Mouse (Mus musculus) frontal cortex, postnatal 14 days (tissue): ENCODE measurements around the gene Hoxd3.
A peak's percentile ranks its signal among the peaks of the same experiment; 100 is the strongest.

Experiments
- DNase-seq, 2 experiments: peaks; one replicate each; pipeline ENCODE4 v3.0.0; 2022; ENCODE audit warnings: low spot score in 2 of 2

The Hoxd3 gene

DNA sequence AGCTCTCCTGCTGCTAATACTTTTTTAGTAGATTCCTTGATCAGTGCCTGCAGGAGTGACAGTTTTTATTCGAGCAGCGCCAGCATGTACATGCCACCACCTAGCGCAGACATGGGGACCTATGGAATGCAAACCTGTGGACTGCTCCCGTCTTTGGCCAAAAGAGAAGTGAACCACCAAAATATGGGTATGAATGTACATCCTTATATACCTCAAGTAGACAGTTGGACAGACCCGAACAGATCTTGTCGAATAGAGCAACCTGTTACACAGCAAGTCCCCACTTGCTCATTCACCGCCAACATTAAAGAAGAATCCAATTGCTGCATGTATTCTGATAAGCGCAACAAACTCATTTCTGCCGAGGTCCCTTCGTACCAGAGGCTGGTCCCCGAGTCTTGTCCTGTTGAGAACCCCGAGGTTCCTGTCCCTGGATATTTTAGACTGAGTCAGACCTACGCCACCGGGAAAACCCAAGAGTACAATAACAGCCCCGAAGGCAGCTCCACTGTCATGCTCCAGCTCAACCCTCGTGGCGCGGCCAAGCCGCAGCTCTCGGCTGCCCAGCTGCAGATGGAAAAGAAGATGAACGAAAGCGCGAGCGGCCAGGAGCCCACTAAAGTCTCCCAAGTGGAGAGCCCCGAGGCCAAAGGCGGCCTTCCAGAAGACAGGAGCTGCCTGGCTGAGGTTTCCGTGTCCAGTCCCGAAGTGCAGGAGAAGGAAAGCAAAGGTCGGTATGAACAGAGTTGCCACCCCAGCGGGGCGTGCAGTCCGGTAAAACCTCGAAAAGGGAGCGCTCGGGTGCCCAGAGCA, 19.5 kb upstream of the Hoxd3 start:
- DNase-seq: no peak

DNA sequence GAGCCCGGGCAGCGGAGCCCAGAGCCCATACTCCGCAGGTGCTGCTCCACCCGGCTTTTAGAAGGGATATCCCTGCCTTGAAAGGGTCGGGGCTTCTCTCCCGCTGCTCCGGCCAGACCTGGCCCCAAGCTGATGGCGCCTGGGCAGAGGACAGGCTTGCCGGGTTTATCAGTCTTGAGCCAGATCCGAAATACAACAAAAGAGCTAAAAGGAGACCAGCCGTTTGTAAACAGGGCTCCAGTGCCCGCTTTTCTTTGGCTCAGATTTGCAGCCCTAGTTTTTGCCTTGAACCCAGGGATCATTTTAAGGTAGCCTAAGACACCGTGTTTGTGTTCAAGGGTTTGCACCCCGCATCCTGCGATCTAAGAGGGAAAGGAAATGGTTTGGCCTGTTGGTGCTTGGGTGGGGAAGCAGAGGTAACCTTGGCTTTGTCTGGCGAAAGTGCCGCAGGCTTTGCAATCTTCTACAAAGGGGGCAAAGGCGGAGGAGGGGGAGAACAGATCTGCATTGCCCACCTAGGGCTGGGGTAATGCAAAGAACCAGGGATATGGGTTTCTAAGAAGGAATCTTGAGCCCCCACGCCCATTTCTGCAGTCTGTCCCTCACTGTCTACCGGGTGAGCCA, 18.8 kb upstream of the Hoxd3 start:
- DNase-seq: no peak

DNA sequence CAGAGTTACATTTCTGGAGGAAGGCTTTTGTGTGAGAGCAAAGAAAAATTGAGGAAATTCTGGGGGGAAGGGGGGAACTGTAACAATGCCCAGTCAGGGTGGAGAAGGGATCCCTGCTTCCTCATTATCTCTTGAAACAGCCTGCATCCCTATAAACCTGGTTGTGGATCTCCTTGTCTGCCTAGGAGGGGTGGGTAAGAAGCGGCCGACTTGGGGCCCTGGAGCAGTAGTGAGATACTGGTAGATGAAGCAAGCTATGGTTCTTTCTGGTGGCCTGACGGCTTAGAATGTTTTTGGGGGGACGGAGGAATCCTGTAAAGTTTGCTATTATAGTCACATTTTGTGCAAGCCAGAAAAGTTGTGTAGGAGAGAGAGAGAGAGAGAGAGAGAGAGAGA, 18.3 kb upstream of the Hoxd3 start:
- no peak for DNase-seq

DNA sequence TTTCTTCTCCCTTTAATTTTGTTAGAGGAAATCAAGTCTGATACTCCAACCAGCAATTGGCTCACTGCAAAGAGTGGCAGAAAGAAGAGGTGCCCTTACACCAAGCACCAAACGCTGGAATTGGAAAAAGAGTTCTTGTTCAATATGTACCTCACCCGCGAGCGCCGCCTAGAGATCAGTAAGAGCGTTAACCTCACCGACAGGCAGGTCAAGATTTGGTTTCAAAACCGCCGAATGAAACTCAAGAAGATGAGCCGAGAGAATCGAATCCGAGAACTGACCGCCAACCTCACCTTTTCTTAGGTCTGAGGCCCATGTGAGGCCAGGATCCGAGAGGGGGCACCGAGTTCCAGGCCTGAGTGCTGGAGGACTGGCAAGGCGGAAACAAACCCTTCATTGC, 17.7 kb upstream of the Hoxd3 start:
- no peak for DNase-seq

DNA sequence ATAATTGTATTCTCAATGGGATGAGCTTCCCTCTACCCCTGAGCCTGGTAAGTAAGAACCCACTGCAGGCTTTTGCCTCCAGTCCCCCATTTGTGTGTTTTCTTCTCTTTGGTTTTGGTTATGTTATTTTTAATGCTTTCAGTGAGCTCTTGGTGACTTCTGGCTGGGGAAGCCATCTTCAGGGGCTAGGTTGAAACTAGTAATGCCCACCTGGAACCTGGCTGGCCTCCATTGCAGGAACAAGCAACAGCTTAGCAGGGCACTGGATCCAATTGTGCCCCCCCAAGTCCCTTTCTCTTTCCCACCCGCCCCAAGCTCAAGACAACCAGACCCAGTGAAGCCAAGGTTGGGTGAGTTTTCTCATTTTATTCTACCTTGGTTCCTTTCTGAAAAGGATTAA, 16.3 kb upstream of the Hoxd3 start:
- DNase-seq: no peak

DNA sequence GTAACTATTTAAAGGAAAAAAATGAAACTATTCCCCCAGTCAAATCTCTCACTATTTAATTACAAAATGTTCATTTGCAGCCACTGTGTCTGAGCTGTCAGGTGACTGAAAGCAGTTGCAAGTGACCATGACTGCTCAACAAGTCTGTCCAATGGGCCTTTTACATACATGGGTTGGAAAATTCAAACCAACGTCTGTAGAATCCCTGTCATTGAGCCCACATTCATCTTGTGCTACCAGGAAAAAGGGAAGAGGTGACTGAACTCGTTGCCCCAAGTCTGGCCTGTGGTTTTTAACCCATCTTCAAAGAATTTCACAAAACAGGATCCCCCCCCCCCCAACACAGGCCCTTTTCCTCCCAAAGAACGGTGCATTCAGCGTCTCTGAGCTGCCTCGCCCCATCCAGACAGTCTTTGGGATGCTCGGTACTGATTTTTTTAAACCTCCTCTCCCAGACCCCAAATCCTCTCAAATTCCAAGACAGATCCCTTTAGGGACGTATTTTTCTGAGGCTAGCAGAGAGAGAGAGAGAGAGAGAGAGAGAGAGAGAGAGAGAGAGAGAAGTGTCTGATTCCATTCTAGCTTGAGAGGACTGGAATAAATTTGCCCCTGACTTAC, 15.8 kb upstream of the Hoxd3 start:
- no peak for DNase-seq

DNA sequence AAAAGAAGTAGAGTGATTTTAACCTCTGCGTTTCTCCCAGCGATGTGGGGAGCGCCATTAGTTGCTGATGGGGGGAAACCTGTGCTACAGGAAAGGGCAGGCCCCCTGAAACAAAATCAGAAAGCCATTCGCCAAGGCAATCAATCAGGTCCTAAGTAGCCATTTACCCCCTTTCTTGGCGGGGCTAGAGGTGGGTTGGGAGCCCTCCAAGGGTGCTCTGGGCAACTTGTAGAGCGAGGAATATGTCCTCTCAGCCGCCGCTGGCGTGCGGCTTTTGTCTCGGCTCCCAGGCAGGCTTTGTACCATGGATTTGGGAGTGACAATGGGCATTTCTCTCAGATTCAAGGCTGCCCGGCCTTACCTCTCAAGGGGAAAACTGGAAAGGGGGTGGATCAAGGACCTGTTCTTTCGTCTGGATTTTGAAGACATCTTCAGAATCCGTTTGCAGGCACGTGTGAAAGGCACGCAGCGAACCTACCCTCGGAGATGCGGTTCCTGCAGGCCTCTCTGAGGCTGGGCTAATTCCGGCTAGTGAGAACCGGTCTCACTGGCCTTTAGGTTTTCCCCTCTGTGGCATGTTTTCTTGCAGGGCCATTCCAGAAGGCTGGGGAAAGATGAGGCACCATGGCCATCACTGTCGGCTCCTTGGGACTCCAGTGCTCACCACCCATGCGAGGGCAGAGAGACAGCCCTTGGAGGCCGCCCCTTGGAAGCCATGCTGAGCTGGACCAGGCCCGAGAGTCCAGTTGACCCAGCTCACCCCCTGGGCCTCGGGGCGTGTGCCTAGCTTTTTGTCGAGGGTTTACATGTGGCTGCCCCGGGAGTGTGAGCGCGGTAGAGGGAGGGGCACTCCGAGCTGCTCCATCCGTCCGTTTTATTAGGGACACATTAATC, 15.0 kb upstream of the Hoxd3 start:
- DNase-seq: no peak

DNA sequence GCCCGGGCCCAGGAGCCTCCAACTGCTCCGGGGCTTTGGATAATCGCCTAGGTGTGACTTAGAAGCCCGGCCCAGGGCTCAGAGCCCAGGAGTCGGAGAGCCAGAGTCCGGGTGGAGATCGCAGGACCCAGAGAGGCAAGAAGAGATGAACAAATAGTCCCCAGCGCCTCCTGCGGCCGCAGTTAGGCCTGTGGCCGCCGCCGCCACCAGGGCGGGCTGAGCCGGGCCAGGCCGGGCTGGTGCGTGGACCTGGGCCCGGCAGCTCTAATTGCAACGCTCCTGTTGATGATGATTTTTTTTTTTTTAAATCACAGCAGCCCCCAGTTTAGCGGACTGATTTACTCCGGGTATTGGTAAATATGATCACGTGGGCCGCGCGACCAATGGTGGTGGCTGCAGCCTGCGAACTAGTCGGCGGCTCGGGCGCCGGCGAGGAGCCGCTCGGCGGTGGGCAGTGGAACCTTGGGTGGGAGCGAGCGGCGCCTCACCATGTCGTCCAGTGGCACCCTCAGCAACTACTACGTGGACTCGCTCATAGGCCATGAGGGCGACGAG, 14.1 kb upstream of the Hoxd3 start, which contains the start of gene Hoxd9:
Gene Hoxd9, plus strand, starts transcription at position 161 of the 555 bp plus-strand sequence.
- no peak for DNase-seq

DNA sequence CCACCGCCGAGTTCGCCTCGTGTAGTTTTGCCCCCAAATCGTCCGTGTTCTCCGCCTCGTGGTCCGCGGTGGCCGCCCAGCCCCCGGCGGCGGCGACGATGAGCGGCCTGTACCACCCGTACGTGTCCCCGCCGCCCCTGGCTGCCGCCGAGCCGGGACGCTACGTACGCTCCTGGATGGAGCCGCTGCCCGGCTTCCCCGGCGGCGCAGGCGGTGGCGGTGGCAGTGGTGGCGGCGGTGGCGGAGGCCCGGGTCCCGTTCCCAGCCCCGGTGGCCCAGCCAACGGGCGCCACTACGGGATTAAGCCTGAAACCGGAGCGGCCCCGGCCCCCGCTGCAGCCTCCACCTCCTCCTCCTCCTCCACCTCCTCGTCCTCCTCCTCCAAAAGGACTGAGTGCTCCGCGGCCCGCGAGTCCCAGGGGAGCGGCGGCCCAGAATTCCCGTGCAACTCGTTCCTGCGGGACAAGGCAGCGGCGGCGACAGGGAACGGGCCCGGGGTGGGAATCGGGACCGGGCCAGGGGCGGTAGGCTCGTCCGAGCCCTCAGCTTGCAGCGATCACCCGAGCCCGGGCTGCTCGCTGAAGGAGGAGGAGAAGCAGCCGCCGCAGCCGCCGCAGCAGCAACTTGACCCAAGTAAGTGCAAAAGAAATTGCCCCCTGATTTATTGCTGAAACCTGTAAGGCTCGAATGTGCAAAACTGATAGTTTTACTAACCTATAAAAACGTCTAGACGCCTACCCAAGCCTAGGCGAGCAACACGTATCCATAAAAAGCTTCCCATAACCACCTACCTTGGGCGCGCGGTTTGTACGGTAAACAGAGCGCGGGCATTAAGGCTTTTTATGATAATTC, 13.3 kb upstream of the Hoxd3 start:
- no peak for DNase-seq

DNA sequence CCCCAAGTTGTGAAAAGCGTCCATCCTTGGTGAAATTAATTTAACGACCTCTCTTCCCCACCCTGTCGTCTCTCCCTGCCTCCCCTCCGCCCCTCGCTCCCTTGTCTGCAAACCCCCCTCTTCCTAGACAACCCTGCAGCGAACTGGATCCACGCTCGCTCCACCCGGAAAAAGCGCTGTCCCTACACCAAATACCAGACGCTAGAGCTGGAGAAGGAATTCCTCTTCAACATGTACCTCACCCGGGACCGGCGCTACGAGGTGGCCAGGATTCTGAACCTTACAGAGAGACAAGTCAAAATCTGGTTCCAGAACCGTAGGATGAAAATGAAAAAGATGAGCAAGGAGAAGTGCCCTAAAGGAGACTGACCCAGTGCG, 12.7 kb upstream of the Hoxd3 start:
- no peak for DNase-seq

DNA sequence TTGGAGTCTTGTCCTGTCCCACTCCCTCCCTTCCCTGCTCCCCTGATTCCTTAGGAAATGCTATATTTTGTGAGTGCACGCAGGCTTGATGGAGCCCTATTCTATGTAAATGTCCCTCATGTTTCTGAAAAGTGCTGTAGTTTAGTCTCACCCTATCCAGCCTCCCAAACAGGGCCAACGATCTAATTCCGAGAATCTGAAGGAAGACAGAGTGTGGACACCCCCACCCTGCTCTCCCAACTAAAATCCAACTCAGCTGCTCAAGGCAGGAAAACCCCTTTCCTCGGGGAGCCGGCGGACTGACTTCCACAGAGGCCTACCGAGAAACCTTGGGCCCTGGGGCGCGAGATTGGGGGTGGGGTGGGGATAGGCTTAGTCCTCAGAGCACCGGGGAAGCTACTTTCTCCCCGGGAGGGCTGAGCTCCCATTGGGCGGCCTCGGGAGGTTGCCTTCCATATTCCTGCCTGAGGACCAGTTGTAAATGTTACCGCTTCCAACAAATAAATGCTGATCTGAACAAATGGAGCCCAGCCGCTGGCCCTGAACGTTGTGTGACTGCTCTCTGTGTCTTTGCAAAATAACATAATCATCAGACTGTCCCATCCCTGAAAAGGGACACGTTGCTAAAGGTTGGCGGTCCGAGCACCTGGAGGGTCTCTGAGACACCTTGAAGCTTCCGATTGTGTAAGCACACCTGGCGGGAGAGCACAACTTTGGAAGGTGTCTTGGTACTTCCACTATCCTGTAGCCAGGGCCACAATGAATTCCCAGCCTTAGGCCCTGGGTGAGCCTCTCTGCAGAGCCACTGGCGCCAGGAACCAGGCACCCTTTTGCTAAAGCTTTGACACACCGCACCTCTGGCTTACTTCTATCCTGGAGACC, 11.8 kb upstream of the Hoxd3 start:
- DNase-seq: no peak

DNA sequence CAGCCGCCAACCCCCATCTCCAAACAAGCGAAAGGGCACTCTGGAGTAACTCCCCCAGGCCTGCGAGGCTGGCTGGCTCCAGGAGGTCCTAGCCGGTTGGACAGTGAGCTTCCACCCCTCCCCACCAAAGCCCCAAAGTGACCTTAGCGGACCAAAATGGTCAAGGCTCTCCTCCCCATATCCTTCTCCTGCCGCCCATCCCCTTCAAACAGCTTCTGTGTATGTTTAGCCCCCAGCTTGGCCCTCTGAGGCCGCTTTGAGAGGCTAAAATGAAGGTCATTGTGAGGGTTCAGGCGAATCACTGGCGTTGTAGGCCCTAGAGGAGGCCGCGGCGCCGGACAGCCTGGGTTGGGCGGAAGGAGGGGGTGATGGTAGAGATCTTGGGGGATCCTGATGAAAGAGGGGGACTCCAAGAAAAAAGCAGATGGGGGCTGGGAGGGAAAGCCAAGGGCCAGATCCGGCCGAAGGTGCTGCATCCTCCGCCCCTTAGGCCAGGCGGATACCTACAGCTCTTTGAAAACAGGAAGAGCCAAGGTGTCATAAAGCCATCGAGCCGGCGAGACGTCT, 11.1 kb upstream of the Hoxd3 start:
- no peak for DNase-seq

DNA sequence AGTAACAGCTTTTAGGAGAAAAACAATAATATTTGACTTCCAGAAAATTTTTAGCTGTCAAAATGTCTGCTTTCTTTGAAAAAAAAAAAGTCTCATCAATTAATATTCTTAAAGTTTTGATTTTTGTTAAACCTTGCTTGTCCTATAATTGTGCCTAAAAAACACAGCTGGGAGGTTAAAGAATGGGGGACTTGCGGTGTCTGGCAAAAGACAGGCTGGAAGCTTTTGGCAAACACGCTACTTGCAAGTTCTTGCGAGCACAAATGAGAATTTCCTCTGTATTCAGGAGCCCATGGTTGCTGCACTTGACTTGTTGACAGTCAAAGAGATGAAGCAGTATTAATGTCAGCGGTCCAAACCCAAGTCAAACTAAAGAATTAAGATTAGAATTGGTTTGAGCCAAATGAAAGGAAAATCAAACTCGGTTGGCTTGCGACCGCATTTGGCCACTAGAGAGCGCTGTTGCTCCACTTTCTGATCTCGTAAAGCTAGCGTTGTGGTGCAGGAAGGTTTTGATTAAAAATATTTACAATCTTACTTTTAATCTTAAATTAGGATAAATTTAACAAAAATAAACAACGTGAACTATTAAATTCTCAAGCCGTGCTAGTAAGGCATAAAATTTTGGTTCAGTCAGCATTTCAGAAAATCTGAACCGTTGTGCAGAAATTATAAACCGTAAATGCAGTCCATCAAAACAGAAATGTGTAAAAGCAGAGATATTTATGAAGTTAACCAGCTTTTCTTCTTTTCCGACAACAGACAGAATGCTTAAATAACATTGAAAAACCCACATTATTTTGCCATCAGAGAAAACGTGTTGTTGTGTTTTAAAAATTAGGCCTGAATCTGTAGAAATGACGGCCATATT, 9.5 kb upstream of the Hoxd3 start:
- DNase-seq: peak; percentile 39 to 80

DNA sequence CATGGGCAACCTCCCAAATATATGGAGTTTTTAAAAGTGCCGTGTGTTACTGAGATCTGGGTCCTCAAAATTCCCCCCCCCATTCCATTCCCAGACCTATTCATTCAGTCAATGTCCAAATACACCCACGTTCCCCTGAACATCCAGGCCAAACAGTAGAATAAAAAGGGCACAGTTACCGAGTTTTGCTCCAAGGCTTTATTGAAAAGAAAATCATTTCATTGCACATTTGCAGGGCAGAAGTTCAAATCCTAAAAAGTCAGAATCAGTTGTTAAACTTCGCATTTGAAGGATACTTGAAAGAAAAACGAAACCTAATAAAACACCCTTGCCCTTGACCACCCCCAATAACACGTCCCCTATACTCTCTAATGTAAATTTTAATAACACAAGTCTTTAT, 8.9 kb upstream of the Hoxd3 start:
- no peak for DNase-seq

DNA sequence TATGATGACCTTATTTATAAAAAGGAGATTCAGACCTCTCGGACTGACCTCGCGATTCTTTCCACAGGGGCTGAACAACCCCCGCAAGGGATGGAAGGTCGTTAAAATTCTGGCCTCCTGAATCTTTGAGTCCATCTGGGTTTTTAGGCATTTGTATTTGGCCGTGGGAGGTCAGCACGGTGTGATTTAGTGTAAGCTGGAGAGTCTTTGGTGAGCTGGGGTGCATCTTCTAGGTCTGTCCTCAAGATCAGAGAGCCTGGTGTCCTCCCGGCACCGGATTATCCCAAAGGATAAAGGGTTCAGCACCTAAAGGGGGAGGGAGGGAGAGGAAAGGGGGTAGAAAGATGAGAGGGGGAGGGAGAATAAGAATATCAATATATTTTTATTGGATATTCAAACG, 8.4 kb upstream of the Hoxd3 start:
- no peak for DNase-seq

DNA sequence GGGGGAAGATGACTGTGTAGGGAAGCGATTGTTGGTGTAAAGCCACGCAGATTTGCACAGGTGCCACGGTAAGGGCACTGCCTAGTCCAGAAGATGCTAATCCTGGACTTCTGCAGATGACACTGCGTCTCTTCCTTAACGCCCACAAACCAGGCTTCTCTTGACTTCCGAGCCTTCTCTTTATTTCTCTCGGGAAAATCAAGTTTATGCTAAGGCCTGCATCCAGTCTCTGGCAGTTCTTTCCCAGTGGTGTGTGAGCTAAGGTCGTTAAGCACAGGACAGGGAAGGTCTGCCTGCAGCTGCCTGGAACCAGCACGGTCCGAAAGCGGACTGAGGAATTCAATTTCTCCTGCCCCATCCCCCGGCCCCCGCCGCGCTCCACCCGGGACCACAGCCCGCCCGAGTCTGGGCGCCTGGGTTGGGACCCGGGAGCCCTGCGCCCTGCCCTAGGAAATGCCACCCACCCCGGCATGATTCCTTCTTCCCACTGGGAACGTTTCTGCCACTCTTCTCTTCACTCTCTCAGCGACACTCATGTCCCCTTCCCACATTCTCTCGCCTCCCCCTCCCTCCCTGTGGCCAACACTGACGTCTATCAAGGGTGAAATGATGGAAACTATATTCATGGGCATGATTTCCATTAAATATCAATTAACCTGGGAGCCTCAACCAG, 7.9 kb upstream of the Hoxd3 start:
- DNase-seq: no peak

DNA sequence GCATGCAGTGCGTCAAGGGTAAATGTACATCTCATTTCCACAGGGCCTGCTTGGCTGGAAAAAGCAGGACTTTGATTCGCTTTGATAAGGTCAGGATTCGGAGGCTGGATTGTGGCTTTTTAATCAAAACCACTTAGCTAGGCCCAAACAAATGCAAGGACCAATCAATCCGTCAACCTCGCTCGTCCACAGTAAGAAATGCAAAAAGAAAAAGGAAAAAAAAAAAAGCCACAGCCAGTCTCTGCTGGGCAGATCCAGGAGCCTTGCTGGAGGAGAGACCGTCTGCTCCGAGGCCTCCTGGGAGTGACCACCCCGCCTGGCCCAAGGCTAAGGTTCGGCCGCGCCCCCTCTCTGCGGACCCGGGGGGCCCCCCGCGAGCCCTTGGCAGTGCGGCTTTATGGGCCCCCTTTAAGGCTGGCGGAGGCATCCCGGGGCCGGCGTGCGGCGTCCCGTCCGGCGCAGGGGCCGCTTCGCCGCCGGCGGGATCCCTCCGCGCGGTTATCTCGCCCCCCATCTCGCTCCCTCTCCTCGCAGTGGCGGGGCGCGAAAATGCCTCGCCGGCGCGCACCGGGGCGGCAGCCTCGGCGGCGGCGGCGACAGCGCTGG, 7.2 kb upstream of the Hoxd3 start, which contains the start of gene Hoxd8:
Gene Hoxd8, plus strand, starts transcription at position 223 of the 606 bp plus-strand sequence.
- DNase-seq: no peak
